Mouse (Mus musculus) CH12.LX (cell line): ENCODE measurements around the gene Vamp9. TPM values are rescaled to one million over a fixed set of nuclear protein-coding genes. Genes with fewer than 3 reads are reported as not detected.

Experiments used
- DNase-seq: peaks from one replicate; pipeline ENCODE4 v3.0.0-alpha.2; 2013; ENCODE audit errors: extremely low read depth
- H3K27ac ChIP-seq: 2 replicates; pipeline ENCODE4 v1.5.1; 2012; ENCODE audit warnings: low read depth, mild to moderate bottlenecking, control low read depth, moderate library complexity; ENCODE audit not compliant: insufficient read depth
- H3K27me3 ChIP-seq: replicated peaks from 2 replicates; pipeline ENCODE3; 2012; ENCODE audit warnings: inconsistent platforms
- H3K36me3 ChIP-seq, 2 experiments: replicated peaks in 1 of 2; 2 replicates each; pipeline versions ENCODE3 to v1.6.1; 2012; ENCODE audit warnings: inconsistent platforms in 1 of 2, low read length in 1 of 2, mild to moderate bottlenecking in 1 of 2, mixed read lengths in 1 of 2, moderate library complexity in 1 of 2; ENCODE audit not compliant: control insufficient read depth in 1 of 2, insufficient read depth in 1 of 2
- H3K4me1 ChIP-seq, 2 experiments: 2 replicates each; pipeline ENCODE4 v1.6.1; 2012; ENCODE audit warnings: inconsistent platforms in 1 of 2, moderate library complexity in 1 of 2; ENCODE audit not compliant: insufficient read depth in 2 of 2, control insufficient read depth in 1 of 2
- H3K4me2 ChIP-seq: 2 replicates; pipeline ENCODE4 v1.6.1; 2012; ENCODE audit warnings: low read depth, mild to moderate bottlenecking, control low read depth; ENCODE audit not compliant: poor library complexity, insufficient read depth, severe bottlenecking
- H3K4me3 ChIP-seq, 3 experiments: fragments of 150-350 bp in 1 of 3; sonication (generic) in 1 of 3; replicated peaks in 1 of 3; 2 replicates each; pipeline versions ENCODE3 to v1.5.1; 2011 to 2012; ENCODE audit warnings: low read depth in 2 of 3, low read length in 2 of 3, mild to moderate bottlenecking in 2 of 3, moderate library complexity in 2 of 3, control low read depth in 1 of 3, improper control_type of control experiment in 1 of 3, inconsistent platforms in 1 of 3, mixed read lengths in 1 of 3; ENCODE audit not compliant: poor library complexity in 1 of 3
- H3K79me2 ChIP-seq: replicated peaks from 2 replicates; pipeline ENCODE4 v1.6.1; 2012; ENCODE audit warnings: mild to moderate bottlenecking, moderate library complexity; ENCODE audit not compliant: control insufficient read depth, poor library complexity, insufficient read depth, severe bottlenecking; ENCODE audit errors: extremely low read depth
- H3K9ac ChIP-seq: 2 replicates; pipeline ENCODE4 v1.6.1; 2012; ENCODE audit warnings: low read depth, mild to moderate bottlenecking, control low read depth, moderate library complexity; ENCODE audit not compliant: insufficient read depth
- H3K9me3 ChIP-seq: replicated peaks from 2 replicates; pipeline ENCODE3; 2012; ENCODE audit warnings: low read length, inconsistent platforms, mixed read lengths
- BHLHE40 ChIP-seq: IDR thresholded peaks from 2 replicates; pipeline ENCODE4 v1.6.1; 2011; ENCODE audit warnings: mild to moderate bottlenecking, low read depth, low read length, improper control_type of control experiment
- CHD1 ChIP-seq: IDR thresholded peaks from 2 replicates; pipeline ENCODE4 v1.6.1; 2012; ENCODE audit warnings: low read depth, low read length, improper control_type of control experiment, inconsistent platforms
- E2F4 ChIP-seq: IDR thresholded peaks from 2 replicates; pipeline ENCODE4 v1.6.1; 2011; ENCODE audit warnings: low read depth, low read length, improper control_type of control experiment; ENCODE audit not compliant: insufficient replicate concordance
- EP300 ChIP-seq: IDR thresholded peaks from 2 replicates; pipeline ENCODE4 v1.6.1; 2011; ENCODE audit warnings: low read length, improper control_type of control experiment
- ETS1 ChIP-seq: conservative IDR thresholded peaks from 2 replicates; pipeline ENCODE4 v1.6.1; 2012; ENCODE audit warnings: low read depth, mild to moderate bottlenecking, inconsistent platforms, low read length, improper control_type of control experiment, moderate library complexity
- IRF4 ChIP-seq: IDR thresholded peaks from 2 replicates; pipeline ENCODE4 v1.6.1; 2014; ENCODE audit warnings: low read depth, mild to moderate bottlenecking, inconsistent platforms, low read length, improper control_type of control experiment
- JUN ChIP-seq: IDR thresholded peaks from 2 replicates; pipeline ENCODE4 v1.6.1; 2011; ENCODE audit warnings: low read depth, mild to moderate bottlenecking, low read length, improper control_type of control experiment, moderate library complexity; ENCODE audit not compliant: insufficient read depth
- JUND ChIP-seq: conservative IDR thresholded peaks from 2 replicates; pipeline ENCODE4 v1.6.1; 2011; ENCODE audit warnings: low read depth, low read length, improper control_type of control experiment
- KAT2A ChIP-seq: IDR thresholded peaks from 2 replicates; pipeline ENCODE4 v1.6.1; 2012; ENCODE audit warnings: low read length, improper control_type of control experiment, inconsistent platforms; ENCODE audit not compliant: insufficient replicate concordance
- MAX ChIP-seq: IDR thresholded peaks from 2 replicates; pipeline ENCODE4 v1.6.1; 2011; ENCODE audit warnings: low read length, improper control_type of control experiment
- MAZ ChIP-seq: IDR thresholded peaks from 2 replicates; pipeline ENCODE4 v1.6.1; 2012; ENCODE audit warnings: low read depth, mild to moderate bottlenecking, inconsistent platforms, low read length, improper control_type of control experiment, moderate library complexity
- NELFE ChIP-seq: IDR thresholded peaks from 2 replicates; pipeline ENCODE4 v1.6.1; 2011; ENCODE audit warnings: low read depth, low read length, improper control_type of control experiment
- NRF1 ChIP-seq: IDR thresholded peaks from 2 replicates; pipeline ENCODE4 v1.6.1; 2014; ENCODE audit warnings: low read depth, mild to moderate bottlenecking, inconsistent platforms, low read length, improper control_type of control experiment, moderate library complexity
- PAX5 ChIP-seq: IDR thresholded peaks from 2 replicates; pipeline ENCODE4 v1.6.1; 2012; ENCODE audit warnings: low read length, inconsistent platforms, mixed read lengths
- POLR2A ChIP-seq: IDR thresholded peaks from 2 replicates; pipeline ENCODE4 v1.6.1; 2011; ENCODE audit warnings: low read depth, mild to moderate bottlenecking, improper control_type of control experiment, low read length
- RAD21 ChIP-seq: IDR thresholded peaks from 2 replicates; pipeline ENCODE4 v1.6.1; 2011; ENCODE audit warnings: low read depth, mild to moderate bottlenecking, low read length, improper control_type of control experiment, moderate library complexity
- SIN3A ChIP-seq: IDR thresholded peaks from 2 replicates; pipeline ENCODE4 v1.6.1; 2012; ENCODE audit warnings: low read length, improper control_type of control experiment, inconsistent platforms
- SMC3 ChIP-seq: IDR thresholded peaks from 2 replicates; pipeline ENCODE4 v1.6.1; 2011; ENCODE audit warnings: low read depth, low read length, improper control_type of control experiment
- ZC3H11A ChIP-seq: IDR thresholded peaks from 2 replicates; pipeline ENCODE4 v1.6.1; 2012; ENCODE audit warnings: low read depth, mild to moderate bottlenecking, inconsistent platforms, low read length, improper control_type of control experiment
- ZKSCAN1 ChIP-seq: IDR thresholded peaks from 2 replicates; pipeline ENCODE4 v1.6.1; 2012; ENCODE audit warnings: low read depth, inconsistent platforms, low read length, improper control_type of control experiment, borderline replicate concordance
- ZMIZ1 ChIP-seq: IDR thresholded peaks from 2 replicates; pipeline ENCODE4 v1.6.1; 2012; ENCODE audit warnings: low read depth, mild to moderate bottlenecking, inconsistent platforms, low read length, improper control_type of control experiment
- dilution Hi-C: fragments of 300-500 bp; cut with MboI; formaldehyde crosslinking; loops from 2 replicates; pipeline ENCODE4 v1.14.3; 2020; ENCODE audit warnings: low sequenced_read_pairs; ENCODE audit not compliant: extremely low pct_unique_long_range_greater_than_20kb, extremely low pct_ligation_motif_present
- in situ Hi-C: fragments of 300-500 bp; cut with MboI; formaldehyde crosslinking; loops from 3 replicates; pipeline ENCODE4 v1.14.3; 2019; ENCODE audit warnings: low sequenced_read_pairs, low pct_ligation_motif_present, low pct_unique_long_range_greater_than_20kb, mixed read lengths
- polyA plus RNA-seq: library from polyadenylated mRNA; unstranded; fragments of >175 nt; gene quantifications from 2 replicates; pipeline ENCODE4 v1.2.1, GENCODE M21; 2012; ENCODE audit warnings: low read depth; ENCODE audit not compliant: insufficient read length
- total RNA-seq, 2 experiments: library from RNA; depleted of rRNA; stranded (reverse); fragments of 300-350 nt in 1 of 2; fragments of >200 nt in 1 of 2; gene quantifications; 2 replicates each; pipeline ENCODE4 v1.2.3; 2012 to 2014

Gene Vamp9
- total and polyA plus RNA-seq, 3 experiments, result not detected

DNA sequence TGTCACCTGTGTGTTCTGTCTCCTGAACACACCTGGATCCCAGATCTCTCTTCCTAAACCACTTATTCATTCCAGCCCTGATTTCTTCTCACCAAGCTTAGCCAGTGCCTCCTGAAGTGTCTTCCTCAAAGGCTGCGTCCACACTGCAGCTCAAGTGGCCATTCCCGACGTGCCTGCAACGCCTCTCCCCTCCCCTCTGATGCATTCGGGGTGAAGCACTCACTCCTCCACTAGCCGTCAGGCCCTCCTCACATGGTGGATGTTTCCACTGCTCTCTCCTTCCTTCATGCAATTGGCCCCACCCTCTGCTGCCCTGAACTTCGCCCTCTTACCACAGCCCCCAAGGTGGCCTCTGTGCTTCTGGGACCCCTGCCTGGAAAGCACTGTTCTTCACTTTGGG is 9.4 kb downstream of the Vamp9 start:
- H3K4me2 ChIP-seq, result no peak overlapping the region
- H3K27ac ChIP-seq, result no peak overlapping the region
- H3K79me2 ChIP-seq, result no peaks in the 10 kb centered on the region
- TF ChIP-seq NRF1, result no peak
- TF ChIP-seq E2F4, result no peak
- no peak for TF ChIP-seq JUND
- TF ChIP-seq CHD1, result no peak
- TF ChIP-seq ETS1, result no peak
- no peak for TF ChIP-seq ZMIZ1
- no peak for TF ChIP-seq ZC3H11A
- TF ChIP-seq POLR2A, result no peak
- no peak for TF ChIP-seq ZKSCAN1
- no peak for TF ChIP-seq MAX
- TF ChIP-seq IRF4, result no peak
- TF ChIP-seq PAX5, result no peak
- TF ChIP-seq NELFE, result no peak
- TF ChIP-seq MAZ, result no peak
- no peak for TF ChIP-seq EP300
- no peak for TF ChIP-seq KAT2A
- TF ChIP-seq BHLHE40, result no peak
- H3K9ac ChIP-seq, result no peak overlapping the region
- no peaks in the 10 kb centered on the region for H3K36me3 ChIP-seq
- in situ Hi-C loops (no loop called here), dilution Hi-C loops (no loop called here)
- H3K4me1 ChIP-seq, result no peaks in the 10 kb centered on the region
- no peak for DNase-seq
- no peaks in the 10 kb centered on the region for H3K27me3 ChIP-seq
- H3K9me3 ChIP-seq, result no peaks in the 10 kb centered on the region
- no peak overlapping the region for H3K4me3 ChIP-seq

DNA sequence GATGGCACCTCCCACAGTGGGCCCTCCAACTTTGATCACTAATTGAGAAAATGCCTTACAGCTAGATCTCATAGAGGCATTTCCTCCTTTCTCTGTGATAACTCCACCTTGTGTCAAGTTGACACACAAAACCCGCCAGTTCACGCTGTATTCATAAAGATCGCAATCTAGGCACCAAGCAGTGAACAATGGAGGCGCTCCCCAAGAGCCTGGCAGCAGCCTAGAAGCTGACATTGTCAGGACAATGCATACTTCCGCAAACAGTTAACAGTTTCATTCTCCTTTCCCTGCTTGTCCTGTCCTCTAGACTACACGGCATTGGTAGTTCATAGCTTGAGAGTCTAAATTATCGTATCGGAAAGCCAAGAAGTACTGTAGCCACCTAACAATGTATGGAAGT is 16.0 kb downstream of the Vamp9 start:
- H3K9ac ChIP-seq, result no peak overlapping the region
- H3K36me3 ChIP-seq, result no peaks in the 10 kb centered on the region
- DNase-seq, result no peak
- H3K4me1 ChIP-seq, result no peaks in the 10 kb centered on the region
- no peak for TF ChIP-seq JUN
- TF ChIP-seq KAT2A, result no peak
- TF ChIP-seq ZMIZ1, result no peak
- TF ChIP-seq SIN3A, result no peak
- TF ChIP-seq POLR2A, result no peak
- no peak for TF ChIP-seq E2F4
- no peak for TF ChIP-seq ZC3H11A
- TF ChIP-seq SMC3, result no peak
- no peak for TF ChIP-seq RAD21
- dilution Hi-C loops (no loop called here), in situ Hi-C loops (no loop called here)
- no peaks in the 10 kb centered on the region for H3K9me3 ChIP-seq
- H3K79me2 ChIP-seq, result no peaks in the 10 kb centered on the region
- H3K27me3 ChIP-seq, result no peaks in the 10 kb centered on the region
- H3K27ac ChIP-seq, result no peak overlapping the region
- H3K4me3 ChIP-seq, result no peak overlapping the region
- no peak overlapping the region for H3K4me2 ChIP-seq
